Mouse (Mus musculus) erythroblast, embryonic 14.5 days (primary cell): ENCODE measurements around the gene Pigq. TPM values are rescaled to one million over a fixed set of nuclear protein-coding genes. Genes with fewer than 3 reads are reported as not detected.

Experiments
- H3K27me3 ChIP-seq: 2 replicates; pipeline ENCODE4 v1.6.1; 2012; ENCODE audit warnings: inconsistent platforms; ENCODE audit not compliant: control insufficient read depth
- H3K36me3 ChIP-seq: 2 replicates; pipeline ENCODE4 v1.6.1; 2012; ENCODE audit warnings: mild to moderate bottlenecking, inconsistent platforms; ENCODE audit not compliant: control insufficient read depth
- H3K4me1 ChIP-seq: 2 replicates; pipeline ENCODE4 v1.6.1; 2012; ENCODE audit warnings: inconsistent platforms; ENCODE audit not compliant: control insufficient read depth
- H3K4me3 ChIP-seq: replicated peaks from 2 replicates; pipeline ENCODE3; 2012; ENCODE audit warnings: moderate library complexity, mild to moderate bottlenecking, inconsistent platforms
- H3K9me3 ChIP-seq: 2 replicates; pipeline ENCODE4 v1.6.1; 2012; ENCODE audit warnings: low read length, inconsistent platforms, mixed read lengths; ENCODE audit not compliant: control insufficient read depth
- GATA1 ChIP-seq: IDR thresholded peaks from 2 replicates; pipeline ENCODE4 v1.6.1; 2012; ENCODE audit warnings: low read length, inconsistent platforms, mixed read lengths
- TAL1 ChIP-seq: IDR thresholded peaks from 3 replicates; pipeline ENCODE4 v1.6.1; 2012; ENCODE audit warnings: low read length, inconsistent platforms, mixed read lengths
- polyA plus RNA-seq: library from polyadenylated mRNA; stranded (reverse); fragments of >175 nt; gene quantifications from 2 replicates; pipeline ENCODE4 v1.2.3, GENCODE M21; 2012

Gene Pigq
- polyA plus RNA-seq, 1 experiment, result 164 TPM

DNA sequence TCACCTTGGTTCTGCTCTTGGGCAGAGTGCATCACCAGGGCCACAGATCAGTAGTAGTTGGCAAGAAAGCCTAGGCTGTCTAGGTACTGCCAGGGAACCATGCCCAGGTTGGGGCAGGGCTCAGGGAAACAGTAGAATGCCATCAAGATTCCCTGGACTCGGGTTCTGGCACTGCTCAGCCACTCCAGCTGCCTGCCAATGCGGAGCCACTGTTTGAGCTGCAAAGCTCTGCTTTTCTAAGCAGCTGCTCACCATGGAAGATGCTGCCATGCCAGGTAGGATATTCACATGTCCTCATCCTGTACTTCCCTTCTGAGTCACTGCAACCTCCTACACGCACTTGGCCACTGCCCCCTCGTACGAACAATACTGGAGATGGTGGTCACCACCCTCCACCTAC, 36.1 kb upstream of the Pigq start:
- Histone ChIP-seq H3K27me3 (peaks cover 4% of the 10 kb centered on the region), H3K4me3 (no peak overlapping the region), H3K9me3 (no peaks in the 10 kb centered on the region), H3K36me3 (peaks cover 62% of the 10 kb centered on the region), H3K4me1 (peaks cover 90% of the 10 kb centered on the region)
- TF ChIP-seq TAL1 (no peak), GATA1 (no peak)

DNA sequence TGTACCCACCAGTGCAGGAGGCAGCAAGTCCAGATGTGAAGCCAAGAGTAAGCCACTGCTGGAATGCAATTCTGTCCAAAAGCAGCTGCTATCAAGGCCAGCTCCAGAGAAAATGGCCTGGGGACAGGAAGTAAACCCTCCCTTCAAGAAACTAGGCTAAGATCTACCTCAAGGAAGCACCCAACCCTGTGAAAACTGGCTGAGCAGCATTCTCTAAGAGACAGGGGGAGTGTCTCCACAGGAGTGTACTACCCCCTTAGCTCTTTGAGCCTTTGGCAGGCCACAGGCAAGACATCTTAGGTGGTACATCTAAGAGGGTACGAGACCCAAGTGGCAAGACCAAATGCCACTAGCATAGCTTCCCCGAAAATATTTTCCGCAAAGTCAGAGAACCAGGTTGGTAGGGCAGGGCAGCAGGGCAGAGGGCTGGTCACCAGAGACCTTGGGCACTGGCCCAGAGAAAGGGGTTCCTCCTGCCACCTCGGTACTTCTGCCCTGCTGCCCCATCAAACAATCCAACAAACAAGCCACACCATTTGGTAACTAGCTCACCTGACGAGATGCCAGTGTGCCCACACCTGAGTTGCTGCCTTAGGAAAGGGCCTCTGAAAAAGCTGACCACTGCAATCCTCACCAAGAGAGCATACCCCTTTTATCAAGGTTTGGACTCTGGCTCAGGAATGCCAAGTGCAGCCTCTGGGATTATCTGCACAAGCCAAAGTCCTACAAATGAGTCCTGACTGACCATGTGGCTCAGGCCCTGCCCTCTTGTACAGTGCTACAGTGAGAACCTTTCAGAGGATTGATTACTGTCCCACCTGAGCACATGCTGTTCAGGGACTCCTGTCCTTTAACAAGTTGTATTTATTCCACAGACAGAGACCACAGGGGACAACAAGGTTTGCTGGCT, 35.3 kb upstream of the Pigq start:
- H3K4me3 ChIP-seq, result no peak overlapping the region
- H3K4me1 ChIP-seq, result peaks cover 83% of the 10 kb centered on the region
- H3K27me3 ChIP-seq, result no peaks in the 10 kb centered on the region
- no peak for TF ChIP-seq TAL1
- no peak for TF ChIP-seq GATA1
- peaks cover 66% of the 10 kb centered on the region for H3K36me3 ChIP-seq
- H3K9me3 ChIP-seq, result no peaks in the 10 kb centered on the region

DNA sequence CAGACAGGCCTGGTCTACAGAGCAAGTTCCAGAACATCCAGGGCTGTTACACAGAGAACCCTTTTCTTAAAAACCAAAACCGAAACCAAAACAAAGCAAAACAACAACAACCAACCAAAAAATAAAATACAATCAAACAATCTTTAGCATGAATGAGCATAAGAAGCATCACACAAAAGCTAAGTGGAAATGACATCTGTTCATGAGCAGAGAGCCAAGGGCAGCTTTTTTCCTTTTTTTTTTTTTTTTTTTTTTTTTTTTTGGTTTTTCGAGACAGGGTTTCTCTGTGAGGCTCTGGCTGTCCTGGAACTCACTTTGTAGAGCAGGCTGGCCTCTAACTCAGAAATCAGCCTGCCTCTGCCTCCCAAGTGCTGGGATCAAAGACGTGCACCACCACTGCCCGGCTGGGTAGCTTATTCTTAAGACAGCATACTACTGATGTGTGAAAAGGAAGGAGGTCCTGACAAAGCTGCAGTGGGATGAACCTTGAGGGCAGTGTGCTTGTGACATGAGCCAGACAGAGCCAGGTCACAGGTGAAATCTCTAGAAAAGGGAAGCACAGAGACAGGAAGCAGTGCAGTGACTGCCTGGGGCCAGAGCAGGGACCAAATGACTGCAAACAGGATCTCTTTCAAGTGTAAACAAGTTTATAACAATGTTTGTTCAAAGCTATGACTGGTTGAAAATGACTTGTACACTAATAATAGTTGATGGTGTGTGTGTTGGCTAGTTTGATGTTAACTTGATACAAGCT, 26.4 kb upstream of the Pigq start:
- Histone ChIP-seq H3K4me1 (peaks cover 69% of the 10 kb centered on the region), H3K36me3 (peaks cover 65% of the 10 kb centered on the region)

DNA sequence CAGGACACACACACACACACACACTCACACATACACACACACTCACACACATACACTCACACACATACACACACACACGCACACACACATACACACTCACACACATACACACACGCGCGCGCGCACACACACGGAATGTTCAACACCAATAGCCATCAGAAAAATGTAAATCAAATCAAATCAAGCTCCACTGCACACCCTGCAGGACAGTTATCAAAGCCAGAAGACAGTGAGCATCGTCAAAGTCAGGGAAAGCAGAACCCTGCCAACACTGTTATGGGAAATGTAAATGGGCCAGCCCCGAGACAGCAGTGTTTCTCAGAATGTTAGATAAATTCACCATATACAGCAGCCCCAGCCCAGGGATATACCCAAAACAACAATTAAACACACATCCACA, 25.7 kb upstream of the Pigq start:
- Histone ChIP-seq H3K9me3 (no peaks in the 10 kb centered on the region), H3K27me3 (no peaks in the 10 kb centered on the region), H3K4me1 (peaks cover 67% of the 10 kb centered on the region), H3K4me3 (no peak overlapping the region), H3K36me3 (peaks cover 67% of the 10 kb centered on the region)
- TF ChIP-seq GATA1, result no peak
- no peak for TF ChIP-seq TAL1

More for the DNA sequence above, 26.4 kb upstream of the Pigq start:
- TF ChIP-seq GATA1 (no peak), TAL1 (no peak)
- Histone ChIP-seq H3K9me3 (no peaks in the 10 kb centered on the region), H3K27me3 (no peaks in the 10 kb centered on the region), H3K4me3 (no peak overlapping the region)

DNA sequence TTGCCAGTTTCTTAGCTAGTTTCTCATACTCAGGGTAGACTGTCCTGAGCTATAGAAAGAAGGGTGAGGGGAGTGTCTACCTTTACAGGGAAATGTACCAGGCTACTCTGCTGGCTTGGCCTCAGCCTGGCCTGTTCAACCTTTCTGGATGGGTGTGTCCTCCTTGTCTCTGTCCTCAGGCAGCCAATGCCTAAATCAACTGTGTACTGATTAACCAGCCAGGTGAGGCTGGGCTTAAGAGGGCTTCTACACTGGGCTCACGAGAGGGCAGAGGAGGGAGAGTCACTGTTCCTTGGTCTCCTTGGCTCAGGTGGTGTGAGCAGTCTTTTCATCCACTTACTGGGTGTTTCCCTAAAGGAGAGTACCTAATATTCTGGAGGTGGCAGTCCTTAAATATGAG, 23.4 kb upstream of the Pigq start:
- Histone ChIP-seq H3K36me3 (peaks cover 79% of the 10 kb centered on the region), H3K4me1 (peaks cover 83% of the 10 kb centered on the region), H3K4me3 (no peak overlapping the region), H3K27me3 (no peaks in the 10 kb centered on the region), H3K9me3 (no peaks in the 10 kb centered on the region)
- TF ChIP-seq GATA1 (no peak), TAL1 (no peak)

DNA sequence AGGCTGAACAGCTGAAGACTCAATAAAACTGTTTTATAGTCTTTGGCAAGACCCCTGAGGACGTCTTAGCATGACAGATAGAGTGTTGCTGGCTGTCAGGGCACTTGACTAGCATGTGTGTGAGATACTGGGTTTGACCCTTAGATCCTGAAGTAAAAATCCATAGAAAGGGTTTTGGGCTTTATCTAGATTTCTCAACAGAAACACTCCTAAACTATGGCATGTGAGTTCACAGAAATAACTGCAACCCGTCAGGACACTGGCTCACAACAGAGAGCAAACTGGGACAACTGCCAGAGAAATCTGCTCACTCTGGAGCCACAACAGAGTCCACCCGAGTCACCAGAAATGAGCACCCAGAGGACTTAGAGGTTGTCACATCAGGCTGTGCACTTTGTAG, 22.9 kb upstream of the Pigq start:
- H3K27me3 ChIP-seq, result no peaks in the 10 kb centered on the region
- TF ChIP-seq TAL1, result no peak
- no peak for TF ChIP-seq GATA1
- H3K4me1 ChIP-seq, result peaks cover 83% of the 10 kb centered on the region
- no peaks in the 10 kb centered on the region for H3K9me3 ChIP-seq
- no peak overlapping the region for H3K4me3 ChIP-seq
- H3K36me3 ChIP-seq, result peaks cover 79% of the 10 kb centered on the region

DNA sequence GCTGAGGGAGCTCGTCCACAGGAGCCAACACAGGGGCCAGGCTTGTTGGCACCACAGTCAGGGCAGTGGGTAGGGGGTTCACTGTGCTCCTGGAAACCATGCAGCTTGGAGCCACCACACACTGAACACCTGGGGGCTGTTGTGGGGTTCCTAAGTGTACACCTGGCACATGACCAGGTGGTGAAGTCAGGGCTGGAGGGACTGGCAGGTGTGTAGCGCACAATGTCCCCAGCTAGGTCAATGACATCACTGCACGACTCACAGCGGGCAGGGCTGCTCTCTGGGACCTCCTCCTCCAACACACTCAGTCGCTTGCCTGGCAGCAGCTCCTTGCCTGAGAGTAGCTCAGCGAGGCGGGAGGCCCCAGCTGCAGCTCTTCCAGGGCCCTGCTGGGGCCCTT, 19.5 kb upstream of the Pigq start:
- Histone ChIP-seq H3K4me1 (peaks cover 92% of the 10 kb centered on the region), H3K9me3 (no peaks in the 10 kb centered on the region), H3K4me3 (no peak overlapping the region), H3K27me3 (no peaks in the 10 kb centered on the region), H3K36me3 (peaks cover 93% of the 10 kb centered on the region)
- no peak for TF ChIP-seq TAL1
- TF ChIP-seq GATA1, result no peak

DNA sequence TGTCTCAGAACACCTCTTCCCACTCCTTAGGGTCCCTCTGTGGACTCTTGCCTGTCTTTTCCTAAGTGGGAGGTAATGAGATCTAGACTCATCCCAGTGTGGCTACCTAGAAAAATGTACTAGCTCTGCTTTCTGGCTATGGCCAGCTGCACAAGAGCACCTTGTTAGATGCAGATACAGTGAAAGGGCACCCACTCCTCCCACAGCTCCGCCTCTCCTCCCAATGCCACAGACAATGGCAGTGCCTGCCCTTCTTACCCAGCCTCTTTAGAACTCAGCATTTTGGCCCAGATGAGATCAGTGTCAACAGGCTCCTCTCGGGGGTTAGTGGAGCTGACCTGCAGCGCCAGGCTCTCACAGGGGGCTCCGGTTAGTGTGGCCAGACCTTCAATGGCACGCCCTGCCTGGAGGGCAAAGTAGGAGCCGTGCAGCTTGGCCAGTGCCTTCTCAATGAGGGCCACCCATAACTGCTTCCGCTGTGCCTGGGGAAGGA, 17.7 kb upstream of the Pigq start:
- Histone ChIP-seq H3K27me3 (no peaks in the 10 kb centered on the region), H3K36me3 (peaks cover 97% of the 10 kb centered on the region), H3K4me3 (peak overlapping the region; percentile 75), H3K4me1 (peaks cover 90% of the 10 kb centered on the region), H3K9me3 (no peaks in the 10 kb centered on the region)
- no peak for TF ChIP-seq TAL1
- TF ChIP-seq GATA1, result no peak

DNA sequence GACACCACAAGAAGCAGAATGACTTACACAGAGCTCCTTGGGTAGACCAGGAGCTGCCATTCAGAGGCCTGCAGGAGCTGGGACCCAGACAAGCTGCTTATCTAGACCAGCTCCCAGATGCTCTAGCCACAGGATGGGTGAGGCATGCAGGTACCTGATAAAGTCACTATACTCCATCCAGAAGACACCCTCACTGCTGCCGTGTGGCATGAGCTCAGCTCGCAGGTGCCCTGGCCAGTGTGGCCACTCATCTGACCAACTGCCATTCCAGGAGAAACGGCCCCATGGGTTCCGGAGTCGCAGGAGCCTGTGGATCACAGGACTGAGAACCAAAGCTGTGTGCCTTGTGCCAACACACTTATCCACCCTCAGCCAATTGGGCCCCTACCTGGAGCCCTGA, 16.8 kb upstream of the Pigq start:
- no peaks in the 10 kb centered on the region for H3K9me3 ChIP-seq
- TF ChIP-seq GATA1 (peak; percentile 99), TAL1 (peak; percentile 99)
- H3K27me3 ChIP-seq, result no peaks in the 10 kb centered on the region
- H3K4me1 ChIP-seq, result peaks cover 85% of the 10 kb centered on the region
- H3K4me3 ChIP-seq, result peak overlapping the region; percentile 75
- H3K36me3 ChIP-seq, result peaks cover 97% of the 10 kb centered on the region
